Mouse (Mus musculus): ENCODE data around the gene Rab20.
"Not testable (repeated sequence)": the region's sequence is repeated elsewhere in the genome, so short reads cannot be mapped to it uniquely, and the experiment has no call there.

Gene Rab20

DNA sequence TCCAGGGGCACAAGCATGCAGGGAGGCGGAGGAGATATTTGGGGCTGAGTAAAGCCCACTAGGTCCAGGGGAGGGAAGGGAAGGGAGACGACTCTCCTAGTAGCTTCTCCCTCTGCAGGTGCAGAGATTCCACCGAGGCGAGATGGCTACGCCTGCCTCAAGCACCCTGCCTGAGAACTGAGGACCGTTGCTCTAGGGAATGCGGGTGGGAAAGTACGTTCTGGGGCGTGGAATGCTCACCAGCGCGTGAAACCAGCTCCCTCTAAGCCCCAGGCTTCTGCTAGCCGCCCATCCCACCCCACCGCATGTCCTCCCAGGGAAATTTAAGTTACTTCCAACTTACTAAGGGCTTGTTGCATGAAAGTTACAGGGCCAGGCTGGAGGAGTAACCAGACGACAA, 1.1 kb upstream of the Rab20 start:
- DNase-seq (ENCODE audit: low read depth), result no peak

DNA sequence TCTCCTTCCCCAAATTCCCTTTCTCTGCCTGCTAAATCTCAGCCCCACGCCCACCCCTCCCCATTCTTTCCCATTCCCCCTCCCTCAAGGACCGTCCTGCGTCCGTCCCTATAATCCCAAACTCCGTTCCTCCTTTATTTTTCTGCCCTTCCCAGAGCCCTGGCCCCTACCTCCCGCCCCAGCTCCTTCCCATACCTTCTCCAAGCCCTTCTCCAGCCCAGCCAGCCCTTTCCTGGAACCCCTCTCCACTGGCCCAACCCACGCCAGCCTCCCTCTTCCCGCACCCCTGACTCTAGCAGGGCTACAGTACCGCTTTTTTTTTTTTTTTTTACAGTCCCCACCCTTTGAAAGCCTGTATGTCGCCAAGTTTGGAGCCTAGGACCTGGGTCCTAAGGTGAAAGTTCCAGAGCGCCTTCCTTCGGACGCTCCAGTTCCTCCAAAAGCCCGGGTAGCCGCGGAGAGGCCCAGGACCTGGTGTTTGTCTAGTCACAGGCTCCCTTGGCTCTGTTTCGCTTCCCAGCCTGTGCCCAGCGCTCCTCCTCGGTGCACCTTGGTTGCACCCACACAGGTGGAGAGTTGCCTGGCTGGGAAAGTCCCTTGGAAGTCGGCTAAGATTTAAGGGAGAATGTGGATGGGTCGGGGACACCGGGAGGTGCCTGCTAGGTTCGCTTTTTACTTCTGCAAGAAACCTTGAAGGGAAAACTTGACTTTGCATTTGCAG, 457 bp upstream of the Rab20 start:
- peak; percentile 17 for DNase-seq (ENCODE audit: low read depth)

DNA sequence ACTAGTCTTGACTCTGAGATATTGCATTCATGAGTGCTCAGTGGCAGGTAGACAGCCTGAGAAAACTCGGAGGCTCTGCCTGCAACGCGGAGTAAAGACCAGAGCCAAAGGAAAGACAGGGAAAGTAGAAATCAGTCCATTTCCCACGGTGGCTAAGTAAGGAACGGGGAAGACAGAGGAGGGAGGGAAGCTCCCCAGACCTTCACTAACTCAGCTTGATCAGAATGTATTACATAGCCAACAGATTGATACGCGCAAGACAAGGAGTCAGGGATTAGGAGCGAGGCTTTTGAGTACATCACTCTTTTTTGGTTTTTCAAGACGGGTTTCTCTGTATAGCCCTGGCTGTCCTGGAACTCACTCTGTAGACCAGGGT, 1.3 kb downstream of the Rab20 start:
- DNase-seq (ENCODE audit: low read depth), result no peak

DNA sequence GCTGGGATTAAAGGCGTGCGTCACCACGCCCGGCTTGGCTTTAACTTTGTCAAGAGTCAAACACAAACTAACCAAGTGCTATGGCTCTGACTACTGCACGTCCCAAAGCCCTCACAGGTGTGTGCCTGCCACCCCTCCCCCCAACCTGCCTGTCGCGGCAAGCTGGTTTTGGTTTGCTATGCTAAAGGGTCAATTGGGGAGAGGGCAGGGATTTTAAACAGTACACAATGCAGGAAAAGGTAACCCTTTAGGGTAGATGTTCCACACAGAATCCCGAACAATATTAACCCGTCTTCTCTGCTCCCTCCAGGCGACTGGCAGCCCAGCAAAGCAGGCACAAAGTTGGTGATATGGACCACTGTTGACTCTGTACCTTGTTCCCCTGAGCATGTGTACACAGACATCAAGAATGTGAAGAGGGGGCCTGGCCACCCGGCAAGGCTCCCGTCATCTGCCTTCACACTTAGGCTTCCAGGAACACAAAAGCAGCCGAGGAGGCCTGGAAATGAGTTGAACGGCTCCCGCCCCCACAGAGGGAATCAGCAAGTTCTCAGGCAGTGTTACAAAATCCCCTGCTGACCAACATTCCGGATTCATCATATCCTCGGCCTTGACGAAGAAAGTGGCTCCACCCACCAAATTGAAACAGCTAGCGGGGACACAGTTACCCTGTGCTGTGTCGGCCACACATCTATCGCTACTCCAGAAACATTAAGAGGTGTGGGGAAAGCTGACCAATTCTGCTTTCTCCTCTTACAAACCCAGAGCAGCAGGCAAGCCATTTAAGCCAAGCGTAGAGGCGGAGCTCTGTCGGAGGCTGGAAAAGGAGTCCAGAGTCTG, 2.0 kb downstream of the Rab20 start:
- peak; percentile 53 for DNase-seq (ENCODE audit: low read depth)

DNA sequence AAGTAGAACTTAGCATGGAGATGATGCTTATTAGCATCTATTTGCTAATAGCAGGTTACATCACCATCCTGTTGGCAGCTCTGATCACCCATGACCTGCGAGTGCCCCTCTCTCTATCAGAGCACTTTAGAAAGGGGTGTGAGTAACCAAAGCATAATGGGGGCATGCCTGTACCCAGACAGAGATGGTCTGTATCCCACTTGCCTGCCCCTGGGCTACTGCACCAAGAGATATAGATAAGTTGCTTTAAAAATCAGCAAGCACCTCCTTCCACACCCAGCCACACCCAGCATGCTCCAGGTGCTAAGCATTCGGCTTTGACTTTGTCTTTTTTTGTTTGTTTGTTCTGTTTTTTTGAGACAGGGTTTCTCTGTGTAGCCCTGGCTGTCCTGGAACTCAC, 2.6 kb downstream of the Rab20 start:
- no peak for DNase-seq (ENCODE audit: low read depth)

DNA sequence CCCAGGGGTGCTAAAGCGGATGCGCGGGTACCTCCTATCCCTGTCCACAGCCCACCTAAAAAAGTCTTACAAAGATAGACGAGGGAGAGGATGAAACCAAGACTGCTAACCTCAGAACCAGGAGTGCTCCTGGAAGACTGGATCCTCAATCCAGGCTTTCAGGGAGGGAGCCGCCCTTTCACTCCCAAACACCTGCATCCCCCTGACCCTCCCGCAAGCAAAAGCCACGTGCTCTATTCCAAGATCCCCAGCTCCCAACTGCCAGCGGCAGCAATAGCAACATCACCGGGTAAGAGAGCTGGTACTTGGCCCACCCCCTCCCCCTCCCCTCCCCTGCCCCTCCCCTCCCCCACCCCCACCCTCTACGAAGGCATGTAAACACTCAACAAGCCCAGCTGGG, 3.1 kb downstream of the Rab20 start:
- DNase-seq (ENCODE audit: low read depth), result no peak

DNA sequence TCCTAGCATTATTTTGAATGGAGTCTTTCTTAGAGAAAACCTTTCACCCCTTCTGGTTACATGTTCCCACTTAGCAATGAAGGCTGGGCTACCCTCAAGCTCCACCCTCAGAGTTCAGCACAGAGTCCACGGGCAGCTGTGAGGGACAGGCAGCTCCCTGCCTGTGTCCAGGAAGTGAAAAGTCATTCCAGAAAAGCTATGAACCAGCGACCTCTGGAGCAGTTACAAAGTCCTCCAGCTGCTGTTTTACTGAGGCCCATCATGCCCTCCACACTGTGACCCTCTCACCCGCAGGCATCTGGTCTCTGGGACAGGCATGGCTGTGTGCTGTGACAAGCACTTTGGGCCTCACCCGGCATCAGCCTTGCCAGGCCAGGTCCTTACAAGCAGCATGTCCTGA, 5.4 kb downstream of the Rab20 start:
- no peak for DNase-seq (ENCODE audit: low read depth)

DNA sequence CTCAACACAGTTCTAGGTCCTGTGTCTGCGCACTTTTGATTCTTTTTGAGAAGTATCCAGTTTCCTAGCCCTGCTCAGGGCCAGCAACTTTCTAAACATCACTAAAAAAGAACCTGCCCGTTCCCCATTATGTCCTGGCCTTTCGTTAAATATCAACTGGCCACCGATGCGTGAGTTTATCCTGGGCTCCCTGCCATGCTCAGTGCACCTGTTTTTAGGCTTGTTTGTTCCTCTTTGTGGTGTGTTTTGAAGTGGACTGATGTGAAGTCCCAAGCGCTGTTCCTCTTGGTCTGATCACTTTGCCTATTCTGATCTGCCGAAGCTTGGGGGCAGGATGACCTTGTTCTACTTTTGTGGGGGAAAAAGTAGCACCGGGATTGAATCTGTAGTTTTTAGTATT, 7.2 kb downstream of the Rab20 start:
- DNase-seq (ENCODE audit: low read depth), result no peak

DNA sequence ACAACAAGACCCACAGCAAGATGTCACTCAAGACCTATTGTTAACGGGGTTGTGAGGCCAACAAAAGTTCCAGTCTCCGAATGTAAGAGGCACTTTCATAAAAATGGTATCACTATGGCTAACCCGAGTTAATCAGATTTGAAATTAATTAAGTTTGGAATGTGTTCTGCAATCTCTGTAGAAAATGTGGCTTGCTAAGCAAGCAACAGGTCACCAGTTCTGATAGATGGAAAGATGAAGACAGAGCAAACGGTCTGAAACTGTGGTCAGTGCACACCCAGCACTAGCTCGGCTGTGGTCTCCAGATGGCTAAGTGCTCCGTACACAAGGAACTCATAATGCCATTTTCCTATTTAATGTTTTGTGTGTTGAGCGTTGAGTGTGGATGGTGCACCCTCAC, 7.8 kb downstream of the Rab20 start:
- DNase-seq (ENCODE audit: low read depth), result no peak

DNA sequence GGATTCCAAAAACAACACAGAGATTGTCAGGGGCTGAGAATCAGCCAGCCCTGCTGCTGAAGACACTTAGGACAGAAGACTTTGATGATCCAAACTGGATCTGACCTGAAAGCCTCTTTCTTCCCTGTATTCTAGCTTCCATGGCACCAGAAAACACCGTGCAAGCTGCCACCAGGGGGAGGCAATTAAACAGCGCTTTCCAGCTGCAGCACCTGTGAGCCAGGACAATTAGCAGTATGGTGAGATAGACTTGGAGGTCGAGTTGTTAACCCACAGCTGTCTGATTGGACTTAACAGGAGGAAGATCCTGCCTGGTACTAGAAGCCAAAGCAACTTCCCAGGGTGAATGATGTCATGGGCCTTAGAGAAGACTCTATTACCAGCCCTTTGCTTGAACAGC, 9.4 kb downstream of the Rab20 start:
- peak; percentile 38 for DNase-seq (ENCODE audit: low read depth)

DNA sequence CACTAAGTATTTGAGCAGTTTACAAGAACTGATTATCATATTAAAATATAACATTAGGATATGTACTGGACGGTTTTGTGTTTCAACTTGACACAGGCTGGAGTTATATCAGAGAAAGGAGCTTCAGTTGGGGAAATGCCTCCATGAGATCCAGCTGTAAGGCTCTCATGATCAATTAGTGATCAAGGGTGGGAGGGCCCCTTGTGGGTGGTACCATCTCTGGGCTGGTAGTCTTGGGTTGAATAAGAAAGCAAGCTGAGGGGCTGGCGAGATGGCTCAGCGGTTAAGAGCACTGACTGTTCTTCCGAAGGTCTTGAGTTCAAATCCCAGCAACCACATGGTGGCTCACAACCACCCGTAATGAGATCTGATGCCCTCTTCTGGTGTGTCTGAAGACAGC, 12.0 kb downstream of the Rab20 start:
- DNase-seq (ENCODE audit: low read depth), result not testable (repeated sequence)

DNA sequence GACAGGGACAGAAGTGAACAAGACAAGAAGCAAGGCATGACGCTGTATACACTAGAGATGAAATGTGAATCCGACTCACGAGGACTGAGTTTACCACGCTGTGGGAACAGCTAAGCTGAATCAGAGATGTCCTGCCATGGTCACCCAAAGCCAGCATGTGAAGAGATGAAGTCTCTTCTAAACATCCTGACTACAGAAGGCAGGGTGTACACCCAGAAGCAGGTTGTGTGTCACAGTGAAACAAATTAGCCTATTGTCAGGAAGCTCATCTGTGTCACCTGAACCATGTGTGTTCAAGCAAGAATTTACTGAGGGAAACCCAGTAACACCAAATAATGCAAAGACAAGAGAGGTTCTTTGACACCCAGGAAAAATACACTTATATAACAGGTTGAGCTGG, 12.9 kb downstream of the Rab20 start:
- no peak for DNase-seq (ENCODE audit: low read depth)

DNA sequence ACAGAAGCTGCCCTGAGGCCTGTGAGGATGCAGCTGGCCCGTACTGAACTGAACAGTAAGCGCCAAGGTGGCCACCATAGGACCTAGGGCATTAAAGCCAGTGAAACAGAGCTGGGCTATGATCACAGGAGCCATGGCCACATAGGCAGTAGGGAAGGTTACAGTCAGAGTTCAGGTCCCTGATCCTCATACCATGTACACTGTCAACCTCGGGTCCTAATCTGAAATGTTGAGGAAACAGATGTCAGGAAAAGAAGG, 13.9 kb downstream of the Rab20 start:
- DNase-seq (ENCODE audit: low read depth), result no peak

DNA sequence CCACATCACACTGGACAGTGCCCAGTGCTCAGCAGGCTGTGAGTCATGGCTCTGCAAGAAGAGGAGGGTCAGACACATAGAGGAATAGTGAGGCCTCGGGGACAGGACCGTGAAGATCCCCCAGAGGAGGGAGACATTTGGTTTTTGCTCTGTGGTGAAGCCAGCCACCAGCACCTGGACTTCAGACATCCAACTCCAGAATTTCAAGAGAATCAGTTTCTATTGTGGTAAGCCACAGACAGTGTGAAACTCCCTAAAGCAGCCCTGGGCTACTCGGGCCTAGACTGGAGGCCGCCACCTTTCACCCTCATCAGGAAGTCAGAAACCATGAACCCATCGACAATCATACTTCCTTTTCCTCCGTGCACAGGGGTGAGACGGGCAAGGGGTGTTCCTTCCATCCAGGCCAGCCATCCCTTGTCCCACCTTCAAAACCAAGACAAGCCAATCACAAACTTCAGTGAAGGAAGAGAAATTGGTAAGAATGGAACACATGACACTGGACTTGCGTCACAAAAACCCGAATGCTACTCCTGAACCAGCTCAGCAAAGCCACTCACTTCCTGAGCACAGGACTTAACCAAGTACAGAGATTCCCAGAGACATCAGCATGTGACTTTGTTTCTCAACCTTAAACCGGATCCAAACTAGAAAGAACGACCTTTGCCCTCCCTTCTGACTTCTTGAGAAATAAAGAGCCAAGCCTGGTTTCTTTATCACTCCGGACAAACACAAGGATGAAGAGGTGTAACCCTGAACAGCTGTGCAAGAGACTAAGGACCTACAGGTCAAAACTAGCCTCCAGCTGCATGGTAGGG, 14.4 kb downstream of the Rab20 start:
- DNase-seq (ENCODE audit: low read depth), result peak; percentile 77

DNA sequence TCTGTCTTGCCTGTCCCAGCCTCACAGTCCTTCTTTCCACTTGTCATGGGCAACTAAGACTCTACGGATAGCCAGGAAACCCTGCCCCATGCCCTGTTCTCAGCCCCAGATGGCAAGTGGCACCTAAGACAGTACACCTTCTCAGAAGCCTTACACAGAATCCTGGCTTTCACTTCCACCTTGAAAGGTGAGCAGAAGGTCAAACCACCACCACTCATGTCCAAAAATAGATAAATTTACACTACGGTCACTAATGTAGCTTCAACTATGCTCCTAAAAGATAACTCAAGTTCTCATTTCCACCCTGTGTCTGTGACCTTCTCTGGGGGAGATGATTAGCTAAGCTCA, 15.0 kb downstream of the Rab20 start:
- no peak for DNase-seq (ENCODE audit: low read depth)

DNA sequence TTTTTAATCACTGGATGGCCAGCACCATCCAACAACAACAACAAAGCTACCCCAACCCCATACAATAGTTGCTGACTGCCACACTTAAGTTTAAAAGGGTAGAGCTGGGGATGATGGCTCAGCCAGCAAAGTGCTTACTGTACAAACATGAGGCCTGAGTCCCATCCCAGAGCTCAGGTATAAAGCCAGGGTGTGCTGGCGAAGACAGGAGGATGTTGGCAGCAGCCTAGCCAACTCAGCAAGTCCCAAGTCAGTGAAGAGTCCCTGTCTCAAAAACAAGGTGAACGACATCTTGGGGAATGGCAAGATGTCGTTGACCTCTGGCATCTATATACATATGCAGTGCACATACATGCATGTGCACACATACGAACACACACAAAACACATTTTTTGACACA, 15.9 kb downstream of the Rab20 start:
- no peak for DNase-seq (ENCODE audit: low read depth)

DNA sequence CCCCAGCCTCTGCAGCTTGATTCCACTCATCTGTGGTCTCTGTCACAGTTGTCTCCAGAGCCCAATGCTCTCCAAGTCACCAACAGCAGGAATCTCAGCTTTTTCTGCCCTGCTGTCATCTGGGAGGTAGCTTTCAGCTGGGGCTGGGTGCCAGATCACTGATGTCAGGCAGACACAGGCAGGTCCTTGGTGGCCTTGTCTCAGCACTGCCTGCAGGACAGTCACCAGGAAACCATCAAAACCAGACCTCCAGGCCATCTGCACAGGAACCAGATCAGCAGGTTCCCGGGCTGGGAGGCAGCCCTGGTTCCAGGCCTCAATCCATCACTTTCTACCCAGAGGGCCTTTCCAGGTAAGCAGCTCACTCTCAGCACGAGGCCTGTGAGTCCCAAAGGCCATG, 16.7 kb downstream of the Rab20 start:
- no peak for DNase-seq (ENCODE audit: low read depth)

DNA sequence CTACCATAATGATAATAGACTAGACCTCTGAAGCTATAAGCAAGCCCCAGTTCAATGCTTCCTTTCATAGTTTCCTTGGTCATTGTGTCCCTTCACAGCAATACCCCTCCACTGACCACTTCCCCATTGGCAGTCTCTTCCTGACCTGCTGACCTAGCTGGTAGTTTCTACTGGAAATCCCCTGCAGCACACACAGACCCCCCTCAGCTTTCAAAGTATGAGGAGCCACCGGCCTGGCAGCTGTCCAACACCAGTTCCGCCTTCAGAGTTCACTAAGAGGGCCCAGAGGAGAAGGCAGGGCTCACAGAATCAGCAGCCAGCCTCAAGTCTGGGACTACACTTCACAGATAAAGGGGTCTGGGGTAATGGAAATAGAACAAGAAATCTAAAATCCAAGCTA, 17.6 kb downstream of the Rab20 start:
- DNase-seq (ENCODE audit: low read depth), result no peak

DNA sequence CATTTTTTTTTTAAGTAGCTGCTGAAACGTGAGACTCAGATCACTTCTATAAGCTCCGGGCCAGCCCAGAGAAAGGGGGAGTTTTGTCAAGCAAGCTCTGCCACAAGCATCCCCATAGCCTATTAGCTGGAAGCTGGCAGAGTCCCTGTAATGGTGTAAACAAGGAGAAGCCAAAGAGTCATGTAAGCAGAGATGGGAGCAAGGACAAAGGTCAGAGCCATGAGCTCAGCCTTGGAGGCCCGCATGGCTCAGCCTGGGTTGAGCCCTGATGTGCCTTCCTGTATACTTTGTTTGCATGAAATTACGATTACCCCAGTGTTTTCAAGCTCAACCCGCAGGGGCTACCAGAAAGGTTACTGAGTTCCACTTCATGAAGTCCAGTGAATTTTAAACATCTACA, 19.5 kb downstream of the Rab20 start:
- no peak for DNase-seq (ENCODE audit: low read depth)

DNA sequence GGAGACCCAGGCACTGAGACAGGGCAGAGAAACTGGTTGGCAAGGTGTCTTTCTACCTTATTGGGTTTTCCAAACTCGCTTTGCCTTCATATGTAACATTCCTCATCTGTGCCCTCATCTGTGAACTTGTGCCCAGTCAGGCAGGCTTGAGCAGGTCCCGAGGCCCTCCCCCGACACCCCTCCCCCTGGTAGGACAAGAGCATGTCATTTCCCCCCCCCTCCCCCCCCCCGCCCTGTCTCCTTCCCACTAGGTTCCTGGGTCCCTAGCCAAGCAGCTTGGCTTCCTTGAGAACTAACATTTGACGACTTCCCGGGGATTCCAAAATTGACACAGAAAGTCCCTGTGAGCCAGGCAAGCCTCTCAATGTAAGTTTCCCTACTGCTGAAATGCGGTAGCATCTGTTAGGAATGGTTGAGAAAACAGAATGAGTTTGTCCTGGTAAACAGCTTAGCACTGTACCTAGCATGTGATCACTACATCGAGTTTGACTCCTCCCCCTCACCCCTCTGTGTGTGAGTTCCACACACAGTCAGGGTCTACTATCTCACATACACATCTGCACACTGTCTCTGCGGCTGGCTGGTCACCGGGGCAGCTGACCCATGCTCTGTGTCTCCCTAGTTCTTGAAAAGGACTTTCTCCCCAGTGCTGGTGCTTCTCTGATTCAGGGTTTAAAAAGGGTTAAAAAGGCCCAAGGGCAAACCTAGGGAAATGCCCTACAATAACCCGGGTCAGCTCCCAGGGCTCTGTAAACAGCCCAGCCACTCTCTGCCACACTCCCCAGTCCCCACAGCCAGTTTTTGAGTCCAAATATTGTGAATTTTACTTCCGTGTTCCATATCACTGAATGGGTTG, 20.3 kb downstream of the Rab20 start:
- no peak for DNase-seq (ENCODE audit: low read depth)

DNA sequence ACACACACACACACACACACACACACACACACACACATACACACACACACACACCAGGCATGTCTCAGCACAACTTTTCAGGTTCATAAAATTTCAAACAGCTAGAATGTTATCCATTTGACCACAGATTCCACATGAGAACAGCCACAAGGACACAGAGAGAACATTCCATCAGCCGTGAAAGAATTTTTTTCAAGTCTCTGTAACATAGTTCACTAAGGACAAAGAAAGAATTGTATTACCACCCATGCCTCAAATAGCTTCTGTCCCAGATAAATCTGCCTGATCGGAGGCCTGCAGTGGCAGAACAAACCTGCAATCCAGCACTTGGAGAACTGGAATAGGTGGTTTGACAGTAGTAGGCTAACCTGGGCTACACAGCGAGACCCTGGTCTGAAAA, 21.2 kb downstream of the Rab20 start:
- DNase-seq (ENCODE audit: low read depth), result no peak

DNA sequence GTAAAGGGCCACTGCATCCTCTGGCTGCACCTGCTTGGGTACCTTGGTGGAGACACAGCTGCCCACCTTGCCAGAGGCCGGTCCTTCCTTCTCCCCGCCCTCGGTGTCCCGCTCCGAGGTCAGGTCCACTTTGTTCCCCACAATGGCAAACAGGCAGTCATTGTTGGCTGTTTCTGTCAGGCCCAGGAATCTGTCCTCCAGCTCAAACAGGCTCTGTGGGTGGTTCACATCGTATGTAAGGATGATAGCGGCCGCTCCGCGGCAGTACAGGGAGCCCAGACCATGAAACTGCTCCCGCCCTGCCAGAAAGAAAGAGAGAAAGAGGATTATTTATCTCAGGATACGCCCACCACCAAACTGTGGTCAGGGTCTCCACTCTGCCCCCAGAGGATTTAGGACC, 24.3 kb downstream of the Rab20 start:
- DNase-seq (ENCODE audit: low read depth), result no peak
